Mouse (Mus musculus) layer of hippocampus, adult 18-20 months (tissue): ENCODE measurements around the gene Mansc4. TPM values are rescaled to one million over a fixed set of nuclear protein-coding genes. Genes with fewer than 3 reads are reported as not detected.

Source experiments
- DNase-seq, 2 experiments: peaks; one replicate each; pipeline ENCODE4 v3.0.0; 2022; ENCODE audit warnings: low spot score in 2 of 2
- total RNA-seq, 2 experiments: library from RNA; stranded (reverse); gene quantifications; 2 replicates each; pipeline ENCODE4 v1.2.3; 2021

Mansc4 gene
- total RNA-seq, 2 experiments from 2014 or later = 0.48 to 0.67 TPM

DNA sequence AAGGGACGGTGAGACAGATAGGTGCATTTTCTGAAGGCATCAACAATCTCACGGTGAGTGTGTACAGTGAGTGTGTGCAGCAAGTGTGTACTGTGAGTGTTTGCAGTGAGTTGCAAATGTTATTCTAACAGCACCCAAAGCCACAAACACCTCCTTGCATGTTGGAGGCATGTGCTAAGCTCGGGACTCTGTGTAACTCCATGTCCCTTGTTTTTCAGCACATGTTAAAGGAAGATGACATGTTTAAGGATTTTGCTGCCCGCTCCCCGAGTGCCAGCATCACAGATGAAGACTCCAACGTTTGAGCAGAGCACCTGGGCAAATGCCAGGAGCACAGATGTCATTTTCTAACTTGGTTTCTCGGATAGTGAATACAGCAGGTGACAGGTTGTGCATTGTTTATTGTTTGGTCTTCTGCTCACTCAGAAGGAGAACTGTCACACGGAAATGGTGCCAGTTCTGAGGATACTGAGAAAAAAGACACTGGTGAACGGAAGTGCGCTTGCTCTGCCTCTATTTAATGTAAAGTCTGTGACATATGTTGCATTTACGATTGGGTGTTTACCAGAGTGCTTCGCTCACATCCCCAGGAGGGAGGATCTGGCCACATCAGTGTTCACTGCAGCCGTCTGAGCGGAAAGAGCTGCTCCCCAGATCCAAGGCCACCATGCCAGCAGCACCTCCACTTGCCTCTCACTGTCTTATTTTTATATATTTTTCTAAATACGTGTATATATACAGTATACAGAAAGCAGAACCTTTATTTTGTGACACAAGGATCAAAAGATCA is 56.5 kb downstream of the Mansc4 start:
- peak in 1 of 2 experiments; percentile 22 for DNase-seq

DNA sequence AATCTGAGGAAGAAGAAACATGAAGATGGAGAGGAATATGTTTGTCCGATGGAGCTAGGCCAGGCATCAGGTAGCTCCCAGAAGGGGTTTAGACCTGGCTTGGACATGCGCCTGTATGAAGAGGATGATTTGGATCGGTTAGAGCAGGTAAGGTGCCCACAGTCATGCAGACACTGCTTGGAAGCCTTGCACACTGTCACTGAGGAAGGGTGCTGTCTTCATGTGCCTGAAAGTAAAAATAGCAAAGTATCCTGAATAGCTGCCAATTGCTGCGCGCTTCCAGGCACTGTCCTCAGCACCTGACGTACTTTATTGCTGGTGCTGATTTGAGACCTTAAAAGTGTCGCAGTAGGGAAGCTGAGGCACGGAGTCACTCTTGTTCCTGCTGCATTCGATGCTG is 57.2 kb downstream of the Mansc4 start:
- DNase-seq = peak in 1 of 2 experiments; percentile 18

DNA sequence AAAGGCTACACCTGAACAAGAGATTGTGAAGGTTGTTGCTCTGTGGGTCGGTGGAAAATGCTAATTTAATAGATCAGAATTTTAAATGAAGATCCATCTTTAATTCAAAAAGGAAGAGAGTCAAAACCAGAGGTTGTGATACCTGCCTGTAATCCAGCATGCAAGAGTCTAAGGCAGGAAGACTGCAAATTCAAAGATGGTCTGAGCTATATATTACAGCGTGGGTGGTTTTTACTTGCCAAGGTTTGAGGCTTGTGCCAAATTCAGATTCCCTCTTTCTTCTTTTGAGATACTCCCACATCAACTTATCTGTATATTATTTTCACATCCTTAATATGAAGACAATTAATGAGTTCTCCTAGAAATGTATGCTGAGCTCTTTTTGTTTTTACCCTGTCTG is 58.4 kb downstream of the Mansc4 start:
- DNase-seq = no peak

Other genes starting within 250 kb of the Mansc4 start
- gene Smco2, start 236.9 kb downstream of the Mansc4 start, total RNA-seq = not detected
- 10 to 100 TPM; 34.8 to 39.9 TPM for gene Ppfibp1, start 198.5 kb downstream of the Mansc4 start, total RNA-seq
- gene 1700034J05Rik, start 132.6 kb downstream of the Mansc4 start, total RNA-seq = not detected
- 1 to 10 TPM; 1.1 TPM for gene Rep15, start 54.4 kb downstream of the Mansc4 start, total RNA-seq
- 10 to 100 TPM; 45.3 to 47.5 TPM for gene Mrps35, start 44.3 kb downstream of the Mansc4 start, total RNA-seq
- 10 to 100 TPM; 19.6 to 20.0 TPM for gene Klhl42, start 4.3 kb upstream of the Mansc4 start, total RNA-seq
- 1 to 10 TPM; 2.2 to 2.9 TPM for gene Pthlh, start 177.2 kb upstream of the Mansc4 start, total RNA-seq